Mouse (Mus musculus) megakaryocyte, embryonic 14.5 days (primary cell): ENCODE measurements around the gene Cenps.

Experiments
- FLI1 ChIP-seq: IDR thresholded peaks from 2 replicates; pipeline ENCODE4 v1.6.1; 2012; ENCODE audit warnings: low read length, inconsistent platforms, mixed read lengths
- GATA1 ChIP-seq: IDR thresholded peaks from 3 replicates; pipeline ENCODE4 v1.6.1; 2012; ENCODE audit warnings: mixed read lengths, low read length, inconsistent platforms, borderline replicate concordance

- no peak for TF ChIP-seq GATA1
- TF ChIP-seq FLI1: no peak; the same call in 1 of the 2 replicates
These were observed at the start of gene Cenps for GRCm38 (mm10) chr4:149136982-149137770.
